Mouse (Mus musculus) hindbrain, embryonic 11.5 days (tissue): ENCODE results near the gene Hdgfl2. TPM values are rescaled to one million over a fixed set of nuclear protein-coding genes. Genes with fewer than 3 reads are reported as not detected.
"Not testable (repeated sequence)": the region's sequence is repeated elsewhere in the genome, so short reads cannot be mapped to it uniquely, and the experiment has no call there.

Experiments used
- ATAC-seq: fragments of 200-750 bp; cut with Nextera tagmentation; 2 replicates; pipeline ENCODE4 v1.8.0; 2017; ENCODE audit warnings: mild to moderate bottlenecking, moderate TSS enrichment, moderate library complexity; ENCODE audit not compliant: low FRiP score
- DNase-seq: peaks from one replicate; pipeline ENCODE4 v3.0.0-alpha.2; 2015; ENCODE audit warnings: low spot score
- H3K27ac ChIP-seq: fragments of 300-500 bp; sonication (generic); 2 replicates; pipeline ENCODE4 v1.5.1; 2014; ENCODE audit warnings: mild to moderate bottlenecking, low read depth, low read length
- H3K27me3 ChIP-seq: fragments of 300-500 bp; sonication (generic); 2 replicates; pipeline ENCODE4 v1.6.1; 2014; ENCODE audit warnings: mild to moderate bottlenecking, low read length, moderate library complexity, mixed read lengths; ENCODE audit not compliant: control insufficient read depth, insufficient read depth
- H3K36me3 ChIP-seq: fragments of 300-500 bp; sonication (generic); 2 replicates; pipeline ENCODE4 v1.6.1; 2014; ENCODE audit warnings: mild to moderate bottlenecking, low read length, moderate library complexity, mixed read lengths; ENCODE audit not compliant: control insufficient read depth, insufficient read depth
- H3K4me1 ChIP-seq: fragments of 300-500 bp; sonication (generic); replicated peaks from 2 replicates; pipeline ENCODE4 v1.6.1; 2014; ENCODE audit warnings: low read length, mixed read lengths; ENCODE audit not compliant: control insufficient read depth, insufficient read depth
- H3K4me2 ChIP-seq: fragments of 300-500 bp; sonication (generic); replicated peaks from 2 replicates; pipeline ENCODE4 v1.6.1; 2014; ENCODE audit warnings: mild to moderate bottlenecking, low read depth, low read length
- H3K4me3 ChIP-seq: fragments of 300-500 bp; sonication (generic); 2 replicates; pipeline ENCODE4 v1.5.1; 2014; ENCODE audit warnings: low read depth, low read length
- H3K9ac ChIP-seq: fragments of 300-500 bp; sonication (generic); 2 replicates; pipeline ENCODE4 v1.6.1; 2014; ENCODE audit warnings: low read depth, low read length
- H3K9me3 ChIP-seq: fragments of 300-500 bp; sonication (generic); 2 replicates; pipeline ENCODE4 v1.6.1; 2016; ENCODE audit warnings: low read length; ENCODE audit not compliant: control insufficient read depth
- WGBS: fragments of 180-500 bp; shearing (Covaris S2); extraction: QIAGEN DNeasy Blood & Tissue Kit; methylation state at CpG from one replicate; pipeline ENCODE4 v1.1.7; 2014; 5-methylcytosine and 5-hydroxymethylcytosine counted together
- polyA plus RNA-seq: library from polyadenylated mRNA; unstranded; fragments of >200 nt; fragmentation: Nextera tagmentation; extraction: Ambion mirVana; gene quantifications from 2 replicates; pipeline ENCODE4 v1.2.1, GENCODE M21; 2014

Gene Hdgfl2
- polyA plus RNA-seq, 1 experiment from 2014 or later: 100 TPM

DNA sequence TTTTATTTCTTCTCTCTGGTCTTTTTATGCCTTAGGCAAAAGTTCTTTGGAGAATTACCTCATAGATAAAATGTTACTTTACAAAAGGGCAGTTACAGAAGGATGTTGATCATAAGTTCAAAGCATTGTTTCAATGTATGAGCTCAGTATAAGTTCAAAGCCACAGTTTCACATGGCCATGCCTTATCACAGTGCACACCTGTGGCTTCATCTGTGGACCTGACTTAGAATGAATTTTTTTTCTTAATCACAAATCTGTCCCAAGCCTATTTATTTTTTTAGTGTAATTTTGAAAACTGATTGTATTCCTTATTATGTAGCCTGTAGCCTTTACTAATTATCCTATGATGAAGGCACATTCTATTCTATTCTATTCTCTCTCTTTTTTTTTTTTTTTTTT lies 24.5 kb upstream of the Hdgfl2 start:
- H3K27ac ChIP-seq: no peak overlapping the region
- no peaks in the 10 kb centered on the region for H3K27me3 ChIP-seq
- no peaks in the 10 kb centered on the region for H3K4me1 ChIP-seq
- H3K9ac ChIP-seq: no peak overlapping the region
- DNase-seq (no peak), ATAC-seq (no peak)
- no peak overlapping the region for H3K4me2 ChIP-seq
- H3K9me3 ChIP-seq: no peaks in the 10 kb centered on the region
- no peak overlapping the region for H3K4me3 ChIP-seq
- 0 out of 2 replicates have a peak, but pooled peaks cover 2% of the 10 kb centered on the region for H3K36me3 ChIP-seq

DNA sequence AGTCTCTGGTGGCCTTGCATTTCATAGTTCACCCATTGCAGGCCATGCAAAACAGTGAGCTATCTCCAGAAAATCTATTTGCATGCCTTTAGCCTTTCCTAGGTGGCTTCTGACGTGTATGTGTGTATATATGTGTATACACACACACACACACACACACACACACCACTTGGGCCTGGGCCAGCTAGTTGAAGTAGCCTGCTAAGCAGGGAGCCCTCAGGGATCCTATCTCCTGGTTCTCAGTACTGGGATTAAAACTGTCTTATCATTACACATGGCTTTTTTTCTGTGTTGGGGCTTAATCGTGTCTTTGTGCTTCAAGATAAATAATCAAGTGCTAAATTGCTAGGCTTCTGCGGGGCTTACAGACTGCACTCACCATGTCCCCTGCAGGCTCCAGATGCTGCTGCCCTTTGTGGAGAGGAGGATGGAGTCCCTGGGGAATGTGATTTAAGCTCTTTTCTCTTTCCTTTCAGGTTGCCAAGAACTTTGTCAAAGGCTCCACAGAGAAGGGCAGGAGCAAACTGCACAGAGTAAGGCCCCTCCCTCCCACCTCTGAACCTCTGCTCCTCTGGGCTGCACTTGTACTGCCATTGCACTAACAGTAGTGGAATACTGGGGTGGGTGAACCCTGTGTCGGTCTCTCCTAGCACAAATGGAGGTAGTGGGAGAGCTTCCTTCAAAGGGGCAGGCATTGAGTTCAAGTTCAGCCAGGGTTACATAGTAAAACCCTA lies 23.3 kb upstream of the Hdgfl2 start:
- WGBS: 88% methylated on average over 4 of the region's 4 CpGs
- no peak for ATAC-seq

DNA sequence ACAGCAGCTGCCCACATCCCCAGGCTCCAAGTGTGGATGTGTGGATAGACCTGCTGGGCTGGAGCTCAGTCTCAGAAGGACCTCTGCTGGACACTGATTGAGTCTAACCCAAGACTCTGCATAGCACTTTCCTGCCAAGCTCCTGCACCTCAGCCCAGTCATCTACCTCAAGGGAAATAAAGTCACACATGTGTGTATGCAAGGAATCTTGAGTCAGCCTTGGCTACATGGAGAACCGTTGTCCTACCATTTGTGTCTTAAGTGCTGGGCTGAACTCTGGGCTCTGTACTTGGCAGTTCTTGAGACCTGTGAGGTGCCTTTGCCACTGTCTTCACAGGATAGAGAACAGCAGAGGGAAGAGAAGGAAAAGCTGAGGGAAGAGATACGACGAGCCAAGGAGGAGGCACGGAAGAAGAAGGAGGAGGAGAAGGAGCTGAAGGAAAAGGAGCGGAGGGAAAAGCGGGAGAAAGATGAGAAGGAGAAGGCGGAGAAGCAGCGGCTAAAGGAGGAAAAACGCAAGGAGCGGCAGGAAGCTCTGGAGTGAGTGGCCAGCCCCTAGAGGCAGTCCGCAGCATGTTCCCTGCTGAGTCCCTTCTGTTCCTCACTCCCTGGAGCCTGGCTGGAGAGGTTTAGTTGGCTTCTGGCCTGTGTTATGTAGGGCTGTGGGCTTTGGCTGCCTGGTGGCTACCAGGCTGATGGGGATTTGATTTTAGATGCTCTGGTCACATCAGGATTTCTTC lies 21.9 kb upstream of the Hdgfl2 start:
- DNase-seq: no peak
- WGBS: 93% methylated on average over 11 of the region's 11 CpGs
- no peak overlapping the region for H3K4me3 ChIP-seq
- no peaks in the 10 kb centered on the region for H3K4me1 ChIP-seq
- H3K27me3 ChIP-seq: no peaks in the 10 kb centered on the region
- ATAC-seq: no peak
- H3K4me2 ChIP-seq: no peak overlapping the region
- H3K36me3 ChIP-seq: peaks cover 2% of the 10 kb centered on the region; the same call in 1 of the 2 replicates
- H3K27ac ChIP-seq: no peak overlapping the region
- no peaks in the 10 kb centered on the region for H3K9me3 ChIP-seq
- H3K9ac ChIP-seq: no peak overlapping the region

More for the DNA sequence above, 23.3 kb upstream of the Hdgfl2 start:
- Histone ChIP-seq H3K4me3 (no peak overlapping the region), H3K27me3 (no peaks in the 10 kb centered on the region), H3K9ac (no peak overlapping the region), H3K27ac (no peak overlapping the region), H3K9me3 (no peaks in the 10 kb centered on the region), H3K4me2 (no peak overlapping the region), H3K36me3 (0 out of 2 replicates have a peak, but pooled peaks cover 2% of the 10 kb centered on the region), H3K4me1 (no peaks in the 10 kb centered on the region)
- DNase-seq: no peak

DNA sequence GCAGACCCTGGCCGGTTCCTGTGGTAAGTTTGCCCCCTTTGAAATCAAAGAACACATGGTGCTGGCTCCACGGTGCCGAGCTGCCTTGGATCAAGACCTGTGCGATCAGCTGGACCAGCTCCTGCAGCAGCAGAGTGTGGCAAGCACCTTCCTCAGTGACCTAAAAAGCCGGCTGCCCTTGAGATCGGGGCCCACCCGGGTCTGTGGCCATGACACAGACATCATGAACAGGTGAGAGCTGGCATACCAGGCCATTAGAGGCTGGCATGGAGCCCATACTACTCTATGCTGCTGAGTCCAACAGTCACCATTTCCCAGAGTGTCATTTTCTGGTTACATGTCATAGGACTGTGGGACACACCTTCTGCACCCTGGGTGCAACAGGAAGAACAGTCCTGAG lies 17.4 kb upstream of the Hdgfl2 start:
- DNase-seq (no peak), ATAC-seq (no peak)
- Histone ChIP-seq H3K27ac (no peak overlapping the region), H3K4me1 (no peaks in the 10 kb centered on the region), H3K27me3 (no peaks in the 10 kb centered on the region), H3K9me3 (no peaks in the 10 kb centered on the region), H3K36me3 (peaks cover 9% of the 10 kb centered on the region), H3K4me3 (no peak overlapping the region), H3K4me2 (no peak overlapping the region), H3K9ac (no peak overlapping the region)
- 93% methylated on average over 7 of the region's 7 CpGs for WGBS

GRCm38 (mm10) chr17:56065715-56066114 lies 13.7 kb upstream of the Hdgfl2 start:
- H3K9me3 ChIP-seq: not testable (repeated sequence)
- 83% methylated on average over 6 of the region's 6 CpGs for WGBS

GRCm38 (mm10) chr17:56066451-56066850 lies 13.0 kb upstream of the Hdgfl2 start:
- H3K9ac ChIP-seq: no peak overlapping the region
- no peak overlapping the region for H3K27ac ChIP-seq
- ATAC-seq (no peak), DNase-seq (no peak)
- no peaks in the 10 kb centered on the region for H3K27me3 ChIP-seq
- H3K9me3 ChIP-seq: no peaks in the 10 kb centered on the region
- no peak overlapping the region for H3K4me3 ChIP-seq
- H3K4me2 ChIP-seq: no peak overlapping the region
- no peaks in the 10 kb centered on the region for H3K4me1 ChIP-seq
- H3K36me3 ChIP-seq: peaks cover 26% of the 10 kb centered on the region

More at GRCm38 (mm10) chr17:56065715-56066114, 13.7 kb upstream of the Hdgfl2 start:
- H3K4me2 ChIP-seq, ATAC-seq, H3K9ac ChIP-seq, H3K4me3 ChIP-seq, DNase-seq, H3K27ac ChIP-seq, H3K27me3 ChIP-seq, H3K4me1 ChIP-seq: not testable (repeated sequence)
- H3K36me3 ChIP-seq: peaks cover 23% of the 10 kb centered on the region

- Histone ChIP-seq H3K36me3 (peaks cover 22% of the 10 kb centered on the region), H3K27ac (no peak overlapping the region), H3K4me1 (peaks cover 2% of the 10 kb centered on the region; the same call in 1 of the 2 replicates), H3K4me3 (no peak overlapping the region), H3K27me3 (no peaks in the 10 kb centered on the region), H3K9me3 (no peaks in the 10 kb centered on the region), H3K4me2 (no peak overlapping the region), H3K9ac (no peak overlapping the region)
- no peak for DNase-seq
- ATAC-seq: no peak
- 95% methylated on average over 14 of the region's 14 CpGs for WGBS
Observed at GRCm38 (mm10) chr17:56069066-56069465, 10.4 kb upstream of the Hdgfl2 start.

GRCm38 (mm10) chr17:56071126-56071525 lies 8.3 kb upstream of the Hdgfl2 start:
- H3K9me3 ChIP-seq: no peaks in the 10 kb centered on the region
- no peaks in the 10 kb centered on the region for H3K27me3 ChIP-seq
- H3K4me3 ChIP-seq: no peak overlapping the region
- H3K36me3 ChIP-seq: peaks cover 18% of the 10 kb centered on the region
- H3K9ac ChIP-seq: no peak overlapping the region
- no peak overlapping the region for H3K27ac ChIP-seq
- DNase-seq (no peak), ATAC-seq (no peak)
- H3K4me2 ChIP-seq: no peak overlapping the region
- peaks cover 3% of the 10 kb centered on the region; the same call in 1 of the 2 replicates for H3K4me1 ChIP-seq

DNA sequence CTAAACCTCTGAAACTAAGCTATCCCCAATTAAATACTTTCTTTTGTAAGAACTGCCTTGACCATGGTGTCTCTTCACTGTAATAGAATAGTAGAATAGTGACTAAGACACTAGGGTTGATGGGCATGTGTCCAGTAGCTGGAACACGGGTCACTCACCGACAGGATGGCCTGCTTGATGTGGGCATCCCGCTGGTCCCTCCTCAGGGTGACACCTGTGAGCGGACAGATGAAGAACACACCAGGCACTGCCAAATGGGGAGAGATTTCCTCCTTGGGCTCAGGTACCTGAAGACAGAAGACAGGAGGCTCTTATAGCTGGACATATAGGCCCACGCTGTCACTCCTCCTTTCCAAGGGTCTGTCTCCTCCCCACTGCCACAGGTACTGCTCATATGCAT lies 7.2 kb upstream of the Hdgfl2 start:
- H3K36me3 ChIP-seq: peaks cover 17% of the 10 kb centered on the region
- no peak overlapping the region for H3K27ac ChIP-seq
- no peaks in the 10 kb centered on the region for H3K27me3 ChIP-seq
- no peaks in the 10 kb centered on the region for H3K9me3 ChIP-seq
- H3K4me3 ChIP-seq: no peak overlapping the region
- WGBS: 94% methylated on average over 5 of the region's 5 CpGs
- no peak overlapping the region for H3K9ac ChIP-seq
- peaks cover 3% of the 10 kb centered on the region; the same call in 1 of the 2 replicates for H3K4me1 ChIP-seq
- ATAC-seq: no peak
- no peak for DNase-seq
- H3K4me2 ChIP-seq: no peak overlapping the region
